Mouse (Mus musculus) cortical plate, adult 2 months (tissue): ENCODE data around the gene Wdr83.

ENCODE experiments used
- CTCF ChIP-seq: fragments of 200-500 bp; IDR thresholded peaks from 2 replicates; pipeline ENCODE4 v1.5.1; 2011; ENCODE audit warnings: mild to moderate bottlenecking, control low read depth, low read length; ENCODE audit not compliant: insufficient read depth; ENCODE audit errors: extremely low read depth
- POLR2A ChIP-seq: fragments of 200-500 bp; IDR thresholded peaks from 2 replicates; pipeline ENCODE4 v1.6.1; 2011; ENCODE audit warnings: mild to moderate bottlenecking, low read length, control low read depth; ENCODE audit not compliant: insufficient read depth; ENCODE audit errors: extremely low read depth

DNA sequence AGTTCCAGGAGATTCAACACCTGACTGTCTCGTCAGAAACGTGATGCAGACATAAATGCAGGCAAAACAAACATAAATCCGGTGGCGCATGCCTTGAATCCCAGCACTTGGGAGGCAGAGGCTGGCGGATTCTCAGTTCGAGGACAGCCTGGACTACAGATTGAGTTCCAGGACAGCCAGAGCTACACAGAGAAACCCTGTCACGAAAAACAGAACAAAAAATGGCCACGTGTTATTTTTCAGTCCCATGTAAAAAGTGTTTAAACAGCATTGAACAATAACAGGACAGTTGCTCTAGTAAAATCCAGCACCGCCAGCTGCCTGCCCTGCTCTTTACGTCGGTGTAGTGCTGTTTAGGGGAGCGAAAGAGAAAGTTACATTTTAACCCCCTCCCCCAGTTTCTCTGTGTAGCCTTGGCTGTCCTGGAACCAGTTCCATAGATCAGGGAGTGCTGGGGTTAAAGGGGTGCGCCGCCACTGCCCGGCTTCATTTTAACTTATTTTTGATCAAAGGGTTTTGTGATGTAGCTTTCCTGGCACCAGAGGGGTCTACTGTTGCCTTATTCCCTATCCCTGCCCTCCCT is 45.3 kb downstream of the Wdr83 start:
- TF ChIP-seq CTCF (no peak), POLR2A (no peak)
